Mouse (Mus musculus) MEL (cell line): ENCODE measurements around the gene Gm20388. TPM values are rescaled to one million over a fixed set of nuclear protein-coding genes. Genes with fewer than 3 reads are reported as not detected.

Experiments used
- DNase-seq: peaks from one replicate; pipeline ENCODE4 v3.0.0; 2011; ENCODE audit warnings: low read depth, low spot score
- H3K27ac ChIP-seq: 2 replicates; pipeline ENCODE4 v1.5.1; 2012; ENCODE audit warnings: low read depth, mild to moderate bottlenecking, control low read depth, low read length, moderate library complexity; ENCODE audit not compliant: control insufficient read depth
- H3K27me3 ChIP-seq, 2 experiments: fragments of 150-350 bp in 1 of 2; sonication (generic) in 1 of 2; 2 replicates each; pipeline ENCODE4 v1.6.1; 2012; ENCODE audit warnings: low read length in 2 of 2, mild to moderate bottlenecking in 2 of 2, improper control_type of control experiment in 1 of 2, moderate library complexity in 1 of 2; ENCODE audit not compliant: insufficient read depth in 2 of 2, control insufficient read depth in 1 of 2
- H3K36me3 ChIP-seq, 2 experiments: 2 replicates each; pipeline ENCODE4 v1.6.1; 2012 to 2014; ENCODE audit warnings: low read length in 2 of 2, improper control_type of control experiment in 1 of 2, inconsistent platforms in 1 of 2, mild to moderate bottlenecking in 1 of 2; ENCODE audit not compliant: insufficient read depth in 2 of 2, control insufficient read depth in 1 of 2
- H3K4me1 ChIP-seq, 2 experiments: fragments of 150-350 bp in 1 of 2; sonication (generic) in 1 of 2; 2 replicates each; pipeline ENCODE4 v1.6.1; 2012; ENCODE audit warnings: low read length in 2 of 2, improper control_type of control experiment in 1 of 2, mild to moderate bottlenecking in 1 of 2; ENCODE audit not compliant: insufficient read depth in 2 of 2, control insufficient read depth in 1 of 2
- H3K4me3 ChIP-seq, 2 experiments: fragments of 150-350 bp in 1 of 2; sonication (generic) in 1 of 2; 2 replicates each; pipeline ENCODE4 v1.5.1; 2012; ENCODE audit warnings: low read depth in 2 of 2, low read length in 2 of 2, mild to moderate bottlenecking in 2 of 2, moderate library complexity in 2 of 2, control low read depth in 1 of 2, improper control_type of control experiment in 1 of 2; ENCODE audit not compliant: control insufficient read depth in 1 of 2, insufficient read depth in 1 of 2
- H3K79me2 ChIP-seq: 2 replicates; pipeline ENCODE4 v1.6.1; 2012; ENCODE audit warnings: mild to moderate bottlenecking, low read length, moderate library complexity; ENCODE audit not compliant: control insufficient read depth, poor library complexity, insufficient read depth
- H3K9ac ChIP-seq: 2 replicates; pipeline ENCODE4 v1.6.1; 2012; ENCODE audit warnings: low read depth, mild to moderate bottlenecking, control low read depth, low read length, moderate library complexity; ENCODE audit not compliant: control insufficient read depth, poor library complexity, severe bottlenecking
- H3K9me3 ChIP-seq: fragments of 150-350 bp; sonication (generic); replicated peaks from 2 replicates; pipeline ENCODE4 v1.6.1; 2012; ENCODE audit warnings: mild to moderate bottlenecking, low read length, improper control_type of control experiment, moderate library complexity; ENCODE audit not compliant: insufficient read depth
- CHD1 ChIP-seq: IDR thresholded peaks from 2 replicates; pipeline ENCODE4 v1.6.1; 2012; ENCODE audit warnings: low read depth, mild to moderate bottlenecking, inconsistent platforms, low read length, improper control_type of control experiment
- EP300 ChIP-seq, 2 experiments: IDR thresholded peaks; 2 replicates each; pipeline ENCODE4 v1.6.1; 2011; ENCODE audit warnings: improper control_type of control experiment in 2 of 2, low read length in 2 of 2, low read depth in 1 of 2, mild to moderate bottlenecking in 1 of 2
- HCFC1 ChIP-seq: IDR thresholded peaks from 2 replicates; pipeline ENCODE4 v1.6.1; 2012; ENCODE audit warnings: low read depth, mild to moderate bottlenecking, inconsistent platforms, low read length, improper control_type of control experiment, moderate library complexity
- KAT2A ChIP-seq: conservative IDR thresholded peaks from 2 replicates; pipeline ENCODE4 v1.6.1; 2012; ENCODE audit warnings: low read depth, low read length, improper control_type of control experiment, inconsistent platforms
- MAZ ChIP-seq: IDR thresholded peaks from 2 replicates; pipeline ENCODE4 v1.6.1; 2012; ENCODE audit warnings: low read depth, mild to moderate bottlenecking, inconsistent platforms, low read length, improper control_type of control experiment
- MXI1 ChIP-seq: IDR thresholded peaks from 2 replicates; pipeline ENCODE4 v1.6.1; 2011; ENCODE audit warnings: mild to moderate bottlenecking, low read depth, low read length, improper control_type of control experiment
- MYC ChIP-seq: IDR thresholded peaks from 2 replicates; pipeline ENCODE4 v1.6.1; 2011; ENCODE audit warnings: low read depth, mild to moderate bottlenecking, low read length, improper control_type of control experiment, moderate library complexity
- POLR2A ChIP-seq, 2 experiments: IDR thresholded peaks; 2 replicates each; pipeline ENCODE4 v1.6.1; 2011 to 2012; ENCODE audit warnings: low read length in 2 of 2, mild to moderate bottlenecking in 2 of 2, control low read depth in 1 of 2, improper control_type of control experiment in 1 of 2, low read depth in 1 of 2, moderate library complexity in 1 of 2; ENCODE audit not compliant: control insufficient read depth in 1 of 2, insufficient read depth in 1 of 2, poor library complexity in 1 of 2
- POLR2AphosphoS2 ChIP-seq: IDR thresholded peaks from 2 replicates; pipeline ENCODE4 v1.6.1; 2011; ENCODE audit warnings: low read length, improper control_type of control experiment
- TBP ChIP-seq: IDR thresholded peaks from 2 replicates; pipeline ENCODE4 v1.8.0; 2011; ENCODE audit warnings: low read depth, low read length, improper control_type of control experiment
- TCF12 ChIP-seq: IDR thresholded peaks from 2 replicates; pipeline ENCODE4 v1.6.1; 2014; ENCODE audit warnings: low read depth, mild to moderate bottlenecking, inconsistent platforms, low read length, improper control_type of control experiment, moderate library complexity
- UBTF ChIP-seq: IDR thresholded peaks from 2 replicates; pipeline ENCODE4 v1.6.1; 2012; ENCODE audit warnings: low read depth, mild to moderate bottlenecking, inconsistent platforms, low read length, improper control_type of control experiment, moderate library complexity, borderline replicate concordance; ENCODE audit not compliant: insufficient read depth
- ZMIZ1 ChIP-seq: IDR thresholded peaks from 2 replicates; pipeline ENCODE4 v1.6.1; 2012; ENCODE audit warnings: low read depth, mild to moderate bottlenecking, inconsistent platforms, low read length, improper control_type of control experiment, moderate library complexity
- polyA plus RNA-seq, 2 experiments: library from polyadenylated mRNA; stranded (reverse) in 1 of 2; unstranded in 1 of 2; fragments of >175 nt in 1 of 2; fragments of >200 nt in 1 of 2; gene quantifications; 2 replicates each; pipeline versions ENCODE4 v1.2.1 to v1.2.4; 2012; ENCODE audit warnings: low replicate concordance in 2 of 2, low read depth in 1 of 2; ENCODE audit not compliant: insufficient read length in 2 of 2, insufficient read depth in 1 of 2, missing spikeins in 1 of 2
- total RNA-seq: library from RNA; depleted of rRNA; stranded (reverse); fragments of 300-350 nt; gene quantifications from 2 replicates; pipeline ENCODE4 v1.2.3, GENCODE M21; 2012

Gene Gm20388
- total and polyA plus RNA-seq, 3 experiments = 11.1 to 17.8 TPM; not detected in 1

DNA sequence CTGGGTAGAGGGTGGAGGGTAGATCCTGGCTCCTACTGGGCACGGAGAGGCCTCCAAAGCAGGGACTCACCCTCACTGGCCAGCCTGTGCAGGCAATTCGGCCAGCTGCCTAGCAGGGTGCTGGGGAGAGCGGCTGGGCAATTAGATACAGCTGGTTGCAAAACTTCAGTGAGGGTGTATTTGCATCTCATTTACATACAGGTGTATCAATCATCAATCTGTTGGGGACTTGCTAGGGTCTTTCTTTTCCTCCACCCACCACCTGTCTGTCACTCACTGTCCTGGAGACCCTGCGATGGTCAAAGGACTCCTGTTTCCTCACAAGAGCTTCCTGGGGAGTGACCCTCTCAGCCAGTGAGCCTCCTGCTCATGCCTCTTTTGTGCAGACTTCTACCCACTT, 465.6 kb downstream of the Gm20388 start:
- no peak for TF ChIP-seq KAT2A
- TF ChIP-seq HCFC1 = 0 out of 2 replicates have a peak, but pooled peaks have one; percentile 15
- TF ChIP-seq CHD1 = peak; percentile 53; the same call in 1 of the 2 replicates
- 0 out of 4 replicates have a peak, but pooled peaks of 1 of the 2 experiments have one; percentile 44 for TF ChIP-seq POLR2A (IDR thresholded peaks at IDR 0.05; ENCODE audit: control insufficient read depth in 1 of 2, insufficient read depth in 1 of 2, low read depth in 1 of 2, low read length in 2 of 2, poor library complexity in 1 of 2)
- peak overlapping the region; percentile 76 for H3K9ac ChIP-seq
- peak overlapping the region; percentile 33 to 45; a peak in 3 of 4 replicates for H3K4me3 ChIP-seq
- peaks cover 0 to 54% of the 10 kb centered on the region in 2 experiments; a peak in 2 of 4 replicates for H3K36me3 ChIP-seq
- no peak for DNase-seq
- H3K27ac ChIP-seq = peak overlapping the region; percentile 97
- no peaks in the 10 kb centered on the region for H3K27me3 ChIP-seq
- H3K79me2 ChIP-seq = peaks cover 27% of the 10 kb centered on the region
- H3K4me1 ChIP-seq = peaks cover 33 to 72% of the 10 kb centered on the region in 2 experiments
- H3K9me3 ChIP-seq = no peaks in the 10 kb centered on the region

DNA sequence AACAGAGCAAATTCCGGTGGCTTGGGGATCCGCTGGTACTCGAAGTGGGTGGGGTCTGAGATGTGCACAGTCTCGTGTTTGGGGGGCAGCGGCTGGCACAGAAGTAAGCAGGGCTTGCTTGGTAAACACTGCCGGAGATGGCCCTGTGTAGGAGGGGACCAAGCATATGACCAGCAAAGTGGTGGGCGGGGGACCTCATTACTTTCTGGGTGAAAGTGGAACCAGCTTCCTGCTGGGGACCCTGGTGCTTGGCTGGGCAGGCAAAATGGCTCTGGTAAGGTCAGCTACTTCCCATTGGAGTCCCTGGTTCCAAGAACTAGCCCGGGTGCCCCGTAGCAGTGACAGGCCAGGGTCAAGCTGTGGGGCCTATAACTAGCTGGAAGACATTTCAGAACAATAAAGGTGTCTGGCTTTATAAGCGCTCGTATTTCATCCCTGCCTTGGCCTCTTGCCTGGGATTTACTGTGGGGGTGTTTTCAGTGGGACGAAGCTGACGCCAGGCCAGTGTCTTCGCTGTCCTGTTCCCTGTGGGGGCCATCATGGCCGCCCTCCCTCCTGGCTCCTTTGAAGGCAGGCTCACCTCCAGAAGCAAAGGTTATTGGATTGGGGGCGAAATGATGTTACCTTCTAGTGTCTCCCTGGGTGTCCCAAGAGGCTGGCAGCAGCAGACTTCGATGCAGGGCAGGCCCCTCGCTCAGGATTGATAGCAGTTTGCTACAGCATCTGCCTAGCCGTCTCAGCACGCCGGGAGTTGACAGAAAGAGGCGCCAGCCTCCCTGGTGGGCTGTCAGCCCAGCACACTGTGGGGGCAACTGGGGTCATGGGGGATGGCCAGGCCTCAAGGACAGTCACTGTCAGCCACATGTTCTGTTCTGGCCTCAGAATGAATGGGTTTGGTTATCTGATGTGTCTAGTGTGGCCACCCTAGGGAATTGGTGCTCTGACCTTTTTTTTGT, 466.5 kb downstream of the Gm20388 start:
- no peaks in the 10 kb centered on the region for H3K27me3 ChIP-seq
- peak; percentile 18; the same call in 1 of the 2 replicates for TF ChIP-seq CHD1
- TF ChIP-seq TBP = no peak
- TF ChIP-seq UBTF = 0 out of 2 replicates have a peak, but pooled peaks have one; percentile 20
- 0 out of 2 replicates have a peak, but pooled peaks have one; percentile 5 for TF ChIP-seq TCF12
- TF ChIP-seq MXI1 = peak; percentile 62
- peak; percentile 48; the same call in 1 of the 2 replicates for TF ChIP-seq MAZ
- TF ChIP-seq POLR2AphosphoS2 = no peak
- TF ChIP-seq EP300 (IDR thresholded peaks at IDR 0.05; ENCODE audit: low read depth in 1 of 2, low read length in 2 of 2) = peak in 1 of 2 experiments; percentile 6; a peak in 1 of 4 replicates
- TF ChIP-seq MYC = peak; percentile 50; the same call in 1 of the 2 replicates
- 0 out of 2 replicates have a peak, but pooled peaks have one; percentile 11 for TF ChIP-seq ZMIZ1
- peak overlapping the region; percentile 97 for H3K27ac ChIP-seq
- no peaks in the 10 kb centered on the region for H3K9me3 ChIP-seq
- H3K79me2 ChIP-seq = peaks cover 27% of the 10 kb centered on the region
- peak overlapping the region; percentile 76 for H3K9ac ChIP-seq
- peaks cover 35 to 71% of the 10 kb centered on the region in 2 experiments for H3K4me1 ChIP-seq
- H3K4me3 ChIP-seq = peak overlapping the region; percentile 33 to 45
- H3K36me3 ChIP-seq = peaks cover 0 to 49% of the 10 kb centered on the region in 2 experiments; a peak in 2 of 4 replicates
- peak; percentile 75 for DNase-seq
